16 mouse cellular contexts compared by ENCODE assay signal in the genomic region with DNA sequence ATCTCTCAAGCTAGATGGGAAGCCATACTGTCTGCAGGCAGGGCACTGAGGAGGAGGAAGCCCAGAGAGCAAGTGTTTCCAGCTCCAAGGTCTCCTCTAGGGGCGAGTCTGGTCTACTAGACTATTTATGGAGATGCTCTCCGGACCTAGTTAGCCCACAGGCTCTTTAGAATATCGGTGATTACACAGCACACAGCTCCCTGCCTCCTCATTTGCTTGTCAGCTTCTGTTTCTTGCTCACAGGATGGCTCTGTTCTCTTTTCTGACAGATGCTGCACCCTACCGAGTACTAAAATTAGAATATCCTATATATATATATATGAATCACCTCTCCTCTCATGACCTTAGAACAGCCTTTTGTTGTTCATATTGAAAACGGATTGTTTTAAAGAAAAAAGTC. TPM values are rescaled to one million over a fixed set of nuclear protein-coding genes. Genes with fewer than 3 reads are reported as not detected.
DNase-seq lines count a peak whose midpoint lies in the region; ATAC-seq and TF ChIP-seq lines count a peak whose summit lies in the region.
"Had no signal": no experiment of that assay in that cellular context is flagged by ENCODE, and none has a peak within 500 bp of the region (broad histone marks: within the 10 kb centered on the region; RNA-seq: fewer than 3 reads in every experiment).

No protein-coding gene starts in this region.

- no peak overlapping the region for H3K4me3 ChIP-seq in layer of hippocampus, adult 2 months
- H3K4me3 ChIP-seq in left cerebral cortex, adult 2 months, result no peak overlapping the region
- H3K4me3 ChIP-seq: forebrain, embryonic 10.5 days; heart, embryonic 13.5 days; hindbrain, embryonic 12.5 days; liver, embryonic 12.5 days; midbrain, embryonic 13.5 days had no signal

- intact Hi-C loops in left cerebral cortex, adult 2 months (cut with DNase I), result no loop called here

- DNase-seq in layer of hippocampus, adult 2 months (ENCODE audit: low spot score in 2 of 2), result peak in 1 of 2 experiments; percentile 3
- DNase-seq in layer of hippocampus, adult 11-12 months (ENCODE audit: low spot score), result no peak
- peak; percentile 53 for DNase-seq in cerebellum, adult 8-10 months
- DNase-seq in left cerebral cortex, adult 2 months (ENCODE audit: extremely low spot score in 1 of 2, low spot score in 2 of 2), result peak; percentile 14 to 25
- peak; percentile 22 for DNase-seq in right cerebral cortex, postnatal 25 days
- no peak for DNase-seq in thymus, postnatal 14 days
- no peak for DNase-seq in liver
- DNase-seq: gastrocnemius, postnatal 10 days; layer of hippocampus, postnatal 36 days had no signal

- no peak for ATAC-seq in granulocyte monocyte progenitor cell, adult 5-6 weeks (replicated peaks; ENCODE audit: poor library complexity, severe bottlenecking)
- ATAC-seq: activated CD4-positive, CD25-positive, alpha-beta regulatory T cell, adult 4 months; liver, embryonic 12.5 days; midbrain, embryonic 13.5 days had no signal

- H3K27ac ChIP-seq in layer of hippocampus, adult 2 months, result peak overlapping the region; percentile 29; the same call in 1 of the 2 replicates
- peak overlapping the region; percentile 83 for H3K27ac ChIP-seq in left cerebral cortex, adult 2 months
- H3K27ac ChIP-seq: forebrain, embryonic 10.5 days; heart, embryonic 13.5 days; hindbrain, embryonic 12.5 days; liver, embryonic 12.5 days; midbrain, embryonic 13.5 days had no signal

- TF ChIP-seq CTCF in layer of hippocampus, adult 2 months (conservative IDR thresholded peaks at IDR 0.05), result no peak
- TF ChIP-seq CTCF in left cerebral cortex, adult 2 months (IDR thresholded peaks at IDR 0.05), result no peak

RNA-seq across cellular contexts. Expression of a gene that starts 33.3 kb away (rescaled TPM):
- total RNA-seq in layer of hippocampus, adult 2 months (2021), result 1 to 10 TPM; 7.8 to 7.9 TPM
- 10 to 100 TPM; 12.8 to 13.7 TPM for total RNA-seq in left cerebral cortex, adult 2 months (2021)
- 2.4 TPM in 1 of 2 replicates, not detected in the other for total RNA-seq in granulocyte monocyte progenitor cell, adult 5-6 weeks (2014; fragmentation: Nextera tagmentation)
- total RNA-seq in granulocyte monocyte progenitor cell, adult 5-6 weeks (2017), result not detected in 2 replicates

Comparison
In these comparisons a context has a peak if more than half of its experiments do, and no peak if none do; other contexts are left out.
1. DNase-seq: peak in cerebellum, adult 8-10 months (single experiment), left cerebral cortex, adult 2 months (2 of 2) and right cerebral cortex, postnatal 25 days (single experiment); none in layer of hippocampus, adult 11-12 months (single experiment), thymus, postnatal 14 days (single experiment) and liver (single experiment).